Mouse (Mus musculus): ENCODE measurements around the gene Erich6.

The Erich6 gene

DNA sequence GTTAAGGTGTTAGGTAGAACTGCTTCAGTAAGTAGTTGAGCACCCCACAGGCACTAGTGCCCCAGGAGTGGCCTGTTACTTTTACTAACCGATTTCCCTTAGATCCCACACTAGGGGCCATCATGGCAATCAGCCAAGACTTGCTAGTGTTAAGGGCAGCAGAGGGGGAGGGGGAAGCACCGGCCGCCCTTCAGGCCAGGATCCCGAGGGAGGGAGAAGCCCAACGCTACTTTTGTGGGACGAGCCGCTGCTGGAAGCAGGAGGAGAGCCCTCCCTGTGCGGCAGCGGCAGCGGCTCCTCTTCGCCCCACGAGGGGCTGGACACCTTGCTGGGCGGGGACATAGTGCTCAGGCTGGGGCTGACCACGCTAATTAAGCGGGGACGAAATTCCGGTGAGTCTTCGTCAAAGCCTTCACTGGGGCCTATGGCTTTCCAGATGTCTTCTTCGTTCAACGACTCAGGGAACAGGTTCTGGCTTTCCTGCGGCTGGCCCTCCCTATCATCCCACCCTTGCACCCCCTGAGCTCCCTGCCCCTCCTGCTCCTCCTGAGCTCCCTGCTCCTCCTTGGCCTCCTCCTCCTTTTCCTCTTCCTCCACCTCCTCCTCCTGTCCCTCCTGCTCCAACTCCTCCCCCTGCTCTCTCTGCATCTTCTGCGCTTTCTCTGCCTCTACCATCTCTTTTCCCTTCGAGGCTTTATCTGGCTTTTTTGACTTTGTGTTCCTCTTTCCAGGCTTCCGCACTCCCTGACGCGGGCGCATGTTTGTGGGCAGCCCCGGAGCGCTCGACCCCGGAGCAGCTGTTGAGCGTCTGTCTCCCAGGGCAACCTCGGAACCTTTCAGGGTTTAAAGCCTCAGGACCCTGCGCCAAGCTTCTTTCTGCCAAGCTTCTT lies at the start of gene Erich6:
Gene Erich6 (minus strand): TSS at position 802 of the 890 bp plus-strand sequence.
- no peak for DNase-seq (ENCODE audit: low read depth, low spot score)

DNA sequence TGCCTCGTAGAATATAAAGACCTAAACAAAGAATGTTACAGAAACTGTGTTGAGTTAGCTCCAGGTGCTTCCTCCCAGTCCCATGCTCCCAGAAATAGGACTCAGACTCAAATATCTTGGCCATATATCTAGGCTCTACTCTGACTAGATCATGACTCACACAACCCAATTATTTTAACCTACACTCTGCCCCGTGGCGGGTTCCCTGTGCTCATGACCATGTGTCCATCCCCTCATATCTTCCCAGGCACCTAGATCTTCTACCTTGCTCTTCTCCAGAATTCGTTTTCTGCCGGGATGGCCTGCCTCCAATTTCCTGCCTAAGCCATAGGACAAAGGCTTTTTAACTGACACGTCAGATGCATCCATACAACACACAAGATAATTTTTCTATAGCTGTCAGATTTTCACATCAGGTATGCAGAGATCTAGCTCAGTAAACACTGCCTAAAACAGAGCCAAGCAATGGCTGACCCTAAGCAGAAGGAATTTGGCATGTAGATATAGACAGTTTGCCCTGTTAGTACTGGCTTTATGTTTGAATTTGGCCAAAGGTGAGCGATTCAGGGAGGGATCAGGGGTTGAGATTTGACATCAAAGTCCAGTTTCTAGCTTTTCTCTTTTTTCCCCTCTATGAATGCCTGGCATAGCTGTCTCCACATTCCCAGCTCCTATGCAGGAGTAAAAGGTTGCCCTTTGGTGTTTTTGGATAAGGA lies 49.4 kb upstream of the Erich6 start:
- DNase-seq (ENCODE audit: low read depth, low spot score), result no peak

DNA sequence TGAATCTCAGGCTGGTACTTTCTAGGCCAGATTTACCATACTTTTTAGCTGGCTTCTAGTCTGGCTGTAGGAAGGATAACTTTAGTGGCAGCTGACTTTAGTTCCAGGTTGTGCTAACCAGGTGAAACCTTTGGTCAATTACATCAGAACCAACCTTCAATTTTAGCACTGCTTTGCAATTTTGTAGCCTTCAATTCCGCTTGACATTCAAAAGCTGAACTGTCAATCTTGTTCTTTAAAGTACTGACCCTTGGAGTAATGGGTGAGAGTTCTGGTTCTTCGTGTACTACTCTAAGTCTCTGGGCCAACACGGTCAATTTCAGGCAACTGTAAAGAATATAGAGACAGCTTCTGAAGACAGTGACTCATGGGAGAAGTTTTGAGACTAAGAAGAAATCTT lies 48.4 kb upstream of the Erich6 start:
- DNase-seq (ENCODE audit: low read depth, low spot score), result no peak

DNA sequence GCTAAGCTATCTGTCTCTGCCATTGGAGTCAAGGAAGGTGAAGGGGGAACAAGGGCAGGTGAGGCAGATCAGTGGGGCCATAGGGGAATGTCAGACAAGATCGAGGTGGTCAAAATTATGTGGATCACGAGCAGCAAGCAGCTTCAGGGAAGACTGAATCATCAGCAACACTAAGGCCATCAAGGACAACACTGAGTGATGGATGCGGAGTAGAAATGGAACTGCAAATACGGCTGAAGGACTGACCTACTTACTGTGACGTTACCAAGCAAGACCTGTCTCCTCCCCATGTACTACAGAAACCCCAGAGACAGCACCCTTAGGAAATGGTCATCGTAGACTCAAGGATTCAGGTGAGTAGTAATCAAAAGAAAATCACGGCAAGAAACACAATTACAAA lies 46.3 kb upstream of the Erich6 start:
- no peak for DNase-seq (ENCODE audit: low read depth, low spot score)

DNA sequence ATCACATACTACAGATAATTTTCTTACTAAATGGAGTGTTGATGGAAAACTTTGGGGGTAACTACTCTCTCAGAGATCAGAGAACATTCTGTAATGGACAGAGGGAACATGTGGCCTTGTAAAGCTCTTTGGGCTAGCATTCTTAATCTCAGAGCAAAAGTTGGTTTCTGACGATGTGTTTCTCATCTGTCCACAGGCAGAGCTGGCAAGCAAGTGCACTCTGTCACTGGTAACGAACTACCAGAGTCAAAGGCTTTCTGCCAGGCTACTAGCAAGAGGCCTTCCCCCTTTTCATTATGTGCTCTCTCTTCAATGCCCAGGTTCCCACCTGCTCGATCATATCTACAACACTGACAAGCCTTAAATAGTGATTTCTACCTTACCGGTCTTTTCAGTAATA lies 45.3 kb upstream of the Erich6 start:
- no peak for DNase-seq (ENCODE audit: low read depth, low spot score)

DNA sequence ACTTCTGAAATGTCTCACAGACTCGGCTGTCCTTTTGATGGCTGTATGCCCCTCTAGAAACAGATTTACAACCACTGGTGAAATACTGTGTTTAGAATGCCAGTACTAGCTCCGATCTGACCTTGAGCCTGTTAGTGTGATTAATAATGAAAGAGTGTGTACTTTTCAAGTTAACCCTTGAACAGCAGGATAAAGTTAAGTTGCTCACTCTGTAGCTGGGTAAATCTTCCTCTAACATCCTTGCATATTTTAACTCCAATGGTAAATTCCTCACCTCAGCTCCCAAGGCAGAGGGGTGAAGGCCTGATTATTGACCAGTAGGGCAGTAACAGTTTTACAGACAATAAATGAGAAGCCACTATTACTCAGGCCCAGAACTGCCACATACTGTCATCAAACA lies 44.8 kb upstream of the Erich6 start:
- DNase-seq (ENCODE audit: low read depth, low spot score), result no peak

DNA sequence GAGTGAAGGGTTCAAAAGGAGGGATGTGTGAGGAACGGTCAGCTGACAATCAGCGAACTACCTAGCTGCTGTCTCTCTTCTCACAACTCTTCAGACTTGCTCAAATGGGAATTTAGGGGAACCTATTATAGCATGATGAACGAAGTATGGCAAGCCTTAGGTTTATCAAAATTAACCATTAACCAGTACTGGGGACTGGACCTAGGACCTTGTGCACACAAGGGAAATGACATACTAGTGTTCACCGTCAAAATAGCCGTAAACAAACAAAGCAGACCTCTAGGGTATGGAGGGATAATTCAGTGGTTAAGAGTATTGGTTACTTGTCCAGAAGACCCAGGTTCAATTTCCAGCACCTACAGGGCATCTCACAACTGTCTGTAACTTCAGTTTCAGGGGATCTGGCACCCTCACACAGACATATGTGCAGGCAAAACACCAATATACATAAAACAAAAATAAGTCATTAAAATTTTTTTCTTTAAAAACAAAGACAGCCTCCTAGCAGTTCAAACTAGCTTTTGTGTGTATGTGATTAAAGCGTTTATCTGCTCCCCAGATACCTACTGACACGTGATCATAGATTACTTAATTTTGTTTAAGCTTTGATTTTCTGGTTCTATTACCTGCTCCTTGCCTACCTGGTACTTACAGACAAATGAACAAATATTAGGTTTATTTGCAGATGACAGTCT lies 44.1 kb upstream of the Erich6 start:
- no peak for DNase-seq (ENCODE audit: low read depth, low spot score)

DNA sequence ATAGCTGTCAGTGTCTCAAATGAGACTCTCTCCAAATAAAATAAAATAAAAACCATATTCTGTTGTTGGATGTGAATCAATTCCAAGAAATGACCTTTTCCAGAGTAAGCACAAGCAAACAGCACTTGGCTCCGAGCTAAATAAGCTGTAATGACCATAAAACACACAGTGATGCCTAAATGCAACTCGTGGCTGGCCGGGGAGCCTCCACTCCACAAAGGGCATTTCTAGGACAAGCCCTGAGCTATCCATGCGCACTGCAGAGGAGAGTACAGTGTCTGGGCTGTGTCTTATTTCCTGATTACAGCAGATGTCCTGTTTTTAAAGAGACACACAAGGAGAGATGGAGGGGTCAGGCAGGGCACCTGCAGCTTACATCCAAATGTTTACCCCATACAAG lies 43.0 kb upstream of the Erich6 start:
- DNase-seq (ENCODE audit: low read depth, low spot score), result no peak

DNA sequence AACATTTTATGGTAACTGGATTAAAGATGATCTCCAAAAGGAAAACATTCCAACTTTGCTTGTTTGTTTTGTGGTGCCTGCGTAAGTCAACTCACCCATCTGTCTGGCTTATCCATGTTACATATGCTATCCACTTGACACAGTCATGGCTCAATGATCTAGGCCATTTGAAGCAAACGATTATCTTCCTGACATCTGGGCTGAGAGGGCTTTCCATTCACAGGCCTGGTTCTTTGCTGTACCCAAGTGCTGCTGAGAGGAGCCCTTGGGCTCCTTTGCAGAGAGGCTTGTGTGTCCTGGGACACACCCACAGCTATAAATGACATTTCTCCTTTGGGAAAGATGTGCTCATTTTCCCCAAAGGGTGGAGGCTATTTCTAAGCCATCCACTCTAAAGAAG lies 41.9 kb upstream of the Erich6 start:
- DNase-seq (ENCODE audit: low read depth, low spot score), result no peak

DNA sequence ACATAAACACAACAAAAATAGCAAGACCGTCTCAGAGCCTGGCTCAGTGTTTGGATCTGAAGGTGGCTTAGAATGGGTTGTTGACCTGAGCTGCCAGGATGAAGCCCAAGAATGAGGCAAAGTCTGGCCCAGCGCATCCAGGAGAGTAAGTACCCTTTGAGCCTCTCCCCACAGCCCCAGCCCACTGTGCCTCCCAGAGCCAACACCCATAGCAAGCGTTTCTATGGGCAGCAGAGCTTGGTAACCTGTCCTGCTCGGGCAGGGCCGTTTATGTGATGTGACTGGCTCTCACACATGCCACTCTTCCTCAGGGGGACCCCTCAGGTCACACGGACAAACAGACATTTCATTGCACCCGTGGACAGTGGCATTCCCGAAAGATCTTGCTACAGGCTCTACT lies 41.4 kb upstream of the Erich6 start:
- no peak for DNase-seq (ENCODE audit: low read depth, low spot score)

DNA sequence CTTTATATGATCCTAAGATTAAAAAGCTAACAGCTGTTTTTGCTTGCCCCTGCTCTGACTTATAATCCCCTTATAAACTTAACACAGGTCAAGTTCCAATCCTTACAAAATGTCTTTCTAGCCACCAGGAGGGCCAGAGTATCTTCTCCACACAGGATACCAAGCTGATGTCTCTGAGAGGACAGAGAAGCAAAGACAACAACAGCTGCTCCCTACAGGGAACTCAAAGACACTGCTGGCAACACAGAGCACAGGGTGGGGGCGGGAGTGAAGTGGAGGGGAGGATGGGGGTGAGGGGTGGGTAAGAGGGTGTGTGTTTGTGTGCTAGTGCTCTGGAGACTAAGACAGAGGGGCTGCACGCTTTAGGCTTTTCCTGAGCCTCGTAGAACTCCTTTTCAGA lies 40.6 kb upstream of the Erich6 start:
- no peak for DNase-seq (ENCODE audit: low read depth, low spot score)

DNA sequence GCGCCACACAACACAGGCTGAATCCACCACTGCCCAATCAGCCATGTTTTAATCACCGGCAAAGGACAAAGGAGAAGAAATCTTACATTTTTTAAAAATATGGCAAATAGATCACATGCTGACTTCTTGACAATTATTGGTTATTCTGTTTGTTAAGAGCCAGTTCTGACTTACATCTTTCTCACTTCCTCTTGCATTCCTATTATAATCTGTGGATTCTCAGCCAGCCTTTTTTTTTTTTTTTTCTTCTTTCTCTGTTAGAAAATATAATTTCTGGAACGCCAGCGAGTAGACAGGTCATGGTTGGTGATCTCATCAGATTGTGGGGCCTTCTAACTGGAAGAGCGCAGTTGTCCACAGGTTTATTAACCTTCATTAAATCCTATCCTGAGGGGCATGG lies 36.3 kb upstream of the Erich6 start:
- no peak for DNase-seq (ENCODE audit: low read depth, low spot score)

DNA sequence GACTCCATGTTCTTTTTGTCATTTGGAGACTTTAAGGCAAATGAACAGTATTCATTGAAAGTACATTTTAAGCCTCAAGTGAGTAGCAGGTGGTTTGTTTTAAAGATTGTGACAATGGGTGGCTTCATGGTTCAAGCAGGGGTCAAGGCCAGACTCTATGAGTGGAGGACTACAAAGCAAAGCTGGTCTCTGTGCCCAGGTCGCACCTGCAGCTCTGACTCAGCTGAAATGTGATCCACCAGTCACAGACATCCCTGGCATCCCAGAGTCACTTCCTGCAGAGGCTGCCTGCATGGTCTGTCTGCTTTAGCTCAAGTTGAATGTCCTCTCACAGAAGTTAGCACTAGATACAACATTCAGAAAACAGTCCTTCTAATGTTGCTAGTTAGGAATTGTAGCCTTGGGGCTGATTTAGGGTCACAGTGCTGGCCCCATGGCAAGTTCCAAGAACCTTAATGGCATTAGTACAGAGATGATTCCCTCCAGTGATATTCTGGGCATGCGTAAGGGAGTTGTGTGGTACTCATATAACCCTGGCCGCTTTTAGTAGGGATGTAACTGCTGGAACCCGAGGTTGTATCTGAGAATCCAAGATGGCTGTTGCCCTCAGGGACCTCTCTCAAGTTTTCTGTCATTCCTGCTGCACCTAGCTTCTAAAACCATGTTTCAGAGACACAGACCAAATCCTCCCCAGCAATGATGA lies 35.6 kb upstream of the Erich6 start:
- no peak for DNase-seq (ENCODE audit: low read depth, low spot score)

DNA sequence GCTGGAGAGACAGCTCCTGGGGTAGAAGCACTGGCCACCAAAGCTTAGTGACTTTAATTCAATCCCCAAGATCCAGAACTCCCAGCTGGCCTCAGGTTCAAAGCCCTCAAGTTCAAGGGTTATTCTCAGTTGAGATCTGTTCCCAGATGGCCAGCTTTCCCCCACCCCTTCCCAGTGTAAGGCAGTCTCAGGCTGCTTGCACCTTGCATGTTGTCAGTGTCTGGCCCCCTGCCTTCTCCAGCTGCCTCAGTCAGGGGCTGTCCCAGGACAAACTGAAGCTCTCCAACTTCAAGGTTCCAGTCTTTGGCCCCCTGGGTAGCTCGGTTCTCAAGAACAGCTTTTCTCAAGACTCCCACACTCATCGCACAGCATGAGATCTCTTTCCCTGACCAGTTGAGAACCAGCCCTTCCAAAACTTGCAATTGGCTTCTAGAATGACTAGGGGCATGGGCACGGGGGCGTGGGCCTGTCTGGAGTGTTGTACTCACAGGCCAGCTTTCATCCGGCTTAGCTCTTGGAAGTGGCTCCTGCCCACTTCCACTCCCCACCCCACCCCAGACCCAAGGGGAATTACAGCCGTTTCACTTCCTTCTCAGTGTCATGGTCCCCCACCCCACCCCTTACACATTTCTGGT lies 34.7 kb upstream of the Erich6 start:
- DNase-seq (ENCODE audit: low read depth, low spot score), result no peak

DNA sequence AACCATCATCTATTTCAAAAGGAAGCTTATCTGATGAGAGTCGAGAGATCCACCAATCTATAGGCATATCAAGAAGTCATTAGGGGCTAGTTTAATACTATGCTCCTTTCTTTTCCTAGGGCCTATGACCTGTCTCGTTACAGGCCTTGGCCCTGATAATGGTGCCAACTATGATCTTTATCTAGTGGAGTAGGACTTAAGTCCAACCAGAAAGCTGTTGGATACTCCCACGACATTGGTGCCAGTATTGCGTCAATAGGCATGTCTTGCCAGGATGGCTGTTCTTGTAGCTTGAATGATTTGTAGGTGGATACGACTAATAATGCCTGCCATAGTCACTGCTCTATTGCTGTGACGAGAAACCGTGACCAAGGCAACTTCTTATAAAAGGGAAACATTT lies 27.0 kb upstream of the Erich6 start:
- DNase-seq (ENCODE audit: low read depth, low spot score), result no peak

DNA sequence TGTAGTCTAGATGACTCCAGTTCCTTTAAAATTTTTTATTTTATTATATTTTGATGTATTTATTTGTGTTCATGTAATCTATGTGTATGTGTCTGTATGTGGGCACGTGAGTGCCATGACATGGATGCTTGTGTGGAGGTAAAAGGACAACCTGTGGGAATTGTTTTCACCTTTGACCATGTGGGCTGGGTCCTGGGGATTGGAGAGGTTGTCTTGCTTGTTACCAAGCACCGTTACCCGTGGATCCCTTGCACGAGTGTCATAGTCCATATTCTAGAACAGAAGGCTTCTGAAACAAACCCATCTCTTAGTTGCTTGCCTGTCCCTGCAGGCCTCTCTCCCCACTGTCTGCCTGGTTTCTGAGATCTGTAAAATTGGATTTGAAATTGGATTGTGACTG lies 23.6 kb upstream of the Erich6 start:
- DNase-seq (ENCODE audit: low read depth, low spot score), result no peak

DNA sequence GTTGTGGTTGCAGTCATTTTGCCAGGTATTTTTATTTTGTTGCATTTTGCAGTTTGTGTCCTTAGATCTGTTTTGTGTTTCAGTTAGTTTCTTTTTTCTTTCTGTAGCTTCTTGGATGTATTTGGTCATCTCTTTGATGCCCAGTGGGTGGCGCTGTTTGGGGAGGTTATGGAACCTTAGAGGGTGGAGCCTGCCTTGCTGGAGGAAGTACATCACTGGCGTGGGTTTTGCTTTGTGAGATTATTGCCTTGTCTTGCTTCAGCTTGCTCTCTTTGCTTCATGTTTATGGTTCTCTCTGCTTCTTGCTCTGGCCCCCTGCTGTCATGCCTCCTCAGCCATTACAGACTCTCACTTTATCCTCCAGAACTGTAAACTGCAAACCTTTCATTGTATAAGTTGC lies 20.3 kb upstream of the Erich6 start:
- peak; percentile 86 for DNase-seq (ENCODE audit: low read depth, low spot score)

DNA sequence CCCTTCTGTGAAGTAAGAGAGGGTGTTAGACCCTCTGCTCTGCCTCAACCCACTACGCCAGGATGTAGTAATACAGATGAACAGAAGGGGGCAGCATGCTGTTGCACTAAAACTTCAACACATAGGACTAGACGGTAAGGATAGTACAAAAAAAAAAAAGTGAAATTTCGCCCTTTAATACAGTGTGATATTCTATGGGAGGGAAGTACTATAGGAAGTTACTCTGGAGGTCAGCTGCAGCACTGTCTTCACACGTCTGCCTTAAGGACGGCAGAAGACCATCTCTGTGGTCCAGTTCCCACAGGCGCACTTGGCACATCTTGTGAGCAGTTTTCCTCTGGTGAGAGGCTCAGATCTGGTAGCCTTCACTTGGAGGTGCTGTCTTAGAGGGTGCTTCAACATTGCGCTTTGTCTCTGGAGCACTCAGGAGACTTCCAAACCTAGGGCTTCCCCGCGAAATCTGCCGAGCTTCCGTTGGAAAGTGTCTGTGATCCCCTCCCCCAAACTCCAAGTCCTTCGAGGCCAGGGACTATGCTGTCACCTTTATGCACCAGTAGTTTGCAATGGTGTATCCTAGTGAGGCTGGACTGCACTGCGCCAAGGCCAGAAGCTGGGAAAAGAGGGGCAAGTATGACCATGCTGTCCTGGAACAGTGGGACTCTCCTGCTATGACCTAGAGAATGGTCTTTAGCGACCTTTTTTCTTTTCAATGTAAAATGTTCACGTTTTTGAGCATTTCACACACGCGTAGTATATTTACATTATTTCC lies 18.5 kb upstream of the Erich6 start:
- peak; percentile 80 for DNase-seq (ENCODE audit: low read depth, low spot score)

DNA sequence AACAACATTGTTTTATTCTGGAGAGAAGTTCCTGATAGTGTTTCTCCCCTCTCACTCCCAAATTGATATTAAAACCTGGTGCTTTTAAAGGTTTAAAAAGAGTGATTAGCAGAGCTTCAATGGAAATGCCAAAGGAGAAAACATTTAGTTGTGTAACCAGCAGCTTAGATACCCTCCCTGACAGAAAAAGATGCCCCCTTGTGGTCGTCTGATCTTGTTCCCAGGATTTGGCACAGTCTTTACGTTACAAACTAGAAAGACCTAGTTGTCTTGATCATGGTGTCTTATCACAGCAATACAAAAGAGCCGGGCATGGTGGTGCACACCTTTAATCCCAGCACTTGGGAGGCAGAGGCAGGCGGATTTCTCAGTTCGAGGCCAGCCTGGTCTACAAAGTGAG lies 16.9 kb upstream of the Erich6 start:
- DNase-seq (ENCODE audit: low read depth, low spot score), result peak; percentile 62

DNA sequence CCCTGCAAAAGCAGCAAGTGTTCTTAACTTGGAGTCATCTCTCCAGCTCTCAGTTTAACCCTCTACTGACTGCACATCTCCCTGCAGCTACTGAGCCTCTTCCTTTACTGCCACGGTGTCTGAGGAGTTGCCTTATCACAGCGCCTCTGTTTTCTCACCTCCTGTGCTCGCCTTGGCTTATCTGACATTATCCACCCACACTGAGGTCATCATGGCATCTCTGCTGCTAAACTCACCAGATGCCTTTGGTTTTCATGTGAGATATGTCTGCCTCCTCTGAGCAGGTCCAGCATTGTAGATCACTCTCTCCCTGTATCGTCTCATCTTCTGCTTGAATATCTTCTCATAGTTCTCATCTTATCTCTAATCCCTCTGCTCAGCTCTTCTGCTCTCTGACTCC lies 13.3 kb upstream of the Erich6 start:
- DNase-seq (ENCODE audit: low read depth, low spot score), result no peak

DNA sequence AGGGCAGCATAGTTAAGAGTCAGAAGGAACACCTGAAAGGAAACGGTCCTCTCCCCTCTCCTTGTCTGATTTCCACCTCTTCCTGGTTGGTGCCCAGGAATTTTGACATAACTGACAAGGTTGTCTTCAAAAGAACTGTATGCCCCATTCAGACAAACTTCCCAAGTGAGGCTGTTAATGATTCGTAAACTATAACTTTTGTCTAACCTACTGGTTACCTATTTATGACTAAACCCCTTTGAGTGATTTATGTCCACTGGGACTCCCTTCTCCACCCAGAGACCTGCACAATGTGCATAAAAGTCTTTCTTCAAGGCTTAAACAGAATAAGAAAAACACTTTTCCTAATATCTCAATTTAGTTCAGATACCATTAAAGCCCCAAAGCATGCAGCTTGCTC lies 10.2 kb upstream of the Erich6 start:
- DNase-seq (ENCODE audit: low read depth, low spot score), result no peak
